Mouse (Mus musculus): Measurements from ENCODE around the gene Ncam2. TPM values are rescaled to one million over a fixed set of nuclear protein-coding genes. Genes with fewer than 3 reads are reported as not detected.
A peak's percentile ranks its signal among the peaks of the same experiment; 100 is the strongest.

Gene Ncam2
- polyA plus RNA-seq (2014; fragmentation: Nextera tagmentation; extraction: Ambion mirVana): 4.1 and 5.0 TPM in 2 replicates

GRCm38 (mm10) chr16:81200201-81201071 is at the start of gene Ncam2:
Gene Ncam2 (plus strand): TSS chr16:81200697.
- Histone ChIP-seq H3K27me3 (replicated peaks; ENCODE audit: control insufficient read depth, insufficient read depth, low read length) (no peaks in the 10 kb centered on the region), H3K27ac (replicated peaks; ENCODE audit: low read depth, low read length) (peak within 1 kb of the TSS; percentile 39; the same call in 1 of the 2 replicates), H3K4me2 (ENCODE audit: low read depth, low read length) (peak within 1 kb of the TSS; percentile 93), H3K36me3 (ENCODE audit: control insufficient read depth, insufficient read depth, low read length) (no peaks in the 10 kb centered on the region), H3K4me3 (ENCODE audit: low read depth, low read length) (peak within 1 kb of the TSS; percentile 62), H3K4me1 (ENCODE audit: control insufficient read depth, insufficient read depth, low read length) (no peaks in the 10 kb centered on the region; the same call in 1 of the 2 replicates), H3K9me3 (ENCODE audit: control insufficient read depth, low read length) (no peaks in the 10 kb centered on the region), H3K9ac (ENCODE audit: low read depth, low read length) (peak within 1 kb of the TSS; percentile 71)
- ATAC-seq (ENCODE audit: low read depth) (peak; percentile 84), DNase-seq (ENCODE audit: low spot score) (peak; percentile 82)
- WGBS: 1% methylated on average over 45 of the region's 70 CpGs

GRCm38 (mm10) chr16:81170828-81171227 is 29.7 kb upstream of the Ncam2 start:
- Histone ChIP-seq H3K27ac (replicated peaks; ENCODE audit: low read depth, low read length) (no peak overlapping the region), H3K4me3 (ENCODE audit: low read depth, low read length) (no peak overlapping the region), H3K9ac (ENCODE audit: low read depth, low read length) (no peak overlapping the region), H3K36me3 (ENCODE audit: control insufficient read depth, insufficient read depth, low read length) (no peaks in the 10 kb centered on the region), H3K4me1 (ENCODE audit: control insufficient read depth, insufficient read depth, low read length) (no peaks in the 10 kb centered on the region), H3K4me2 (ENCODE audit: low read depth, low read length) (no peak overlapping the region), H3K27me3 (replicated peaks; ENCODE audit: control insufficient read depth, insufficient read depth, low read length) (no peaks in the 10 kb centered on the region), H3K9me3 (ENCODE audit: control insufficient read depth, low read length) (no peaks in the 10 kb centered on the region)
- WGBS: 81% methylated on average over 2 of the region's 2 CpGs
- ATAC-seq (ENCODE audit: low read depth) (no peak), DNase-seq (ENCODE audit: low spot score) (no peak)

- no peak overlapping the region for H3K27ac ChIP-seq (replicated peaks; ENCODE audit: low read depth, low read length)
- no peaks in the 10 kb centered on the region for H3K4me1 ChIP-seq (ENCODE audit: control insufficient read depth, insufficient read depth, low read length)
- WGBS: 44% methylated on average over 8 of the region's 8 CpGs
- no peaks in the 10 kb centered on the region for H3K27me3 ChIP-seq (replicated peaks; ENCODE audit: control insufficient read depth, insufficient read depth, low read length)
- DNase-seq (ENCODE audit: low spot score): peak; percentile 88
- no peak overlapping the region for H3K9ac ChIP-seq (ENCODE audit: low read depth, low read length)
- H3K9me3 ChIP-seq (ENCODE audit: control insufficient read depth, low read length): no peaks in the 10 kb centered on the region
- H3K4me2 ChIP-seq (ENCODE audit: low read depth, low read length): no peak overlapping the region
- ATAC-seq (ENCODE audit: low read depth): no peak
- no peaks in the 10 kb centered on the region for H3K36me3 ChIP-seq (ENCODE audit: control insufficient read depth, insufficient read depth, low read length)
- H3K4me3 ChIP-seq (ENCODE audit: low read depth, low read length): no peak overlapping the region
These were observed 25.1 kb upstream of the Ncam2 start for GRCm38 (mm10) chr16:81175302-81175943.

GRCm38 (mm10) chr16:81179801-81180200 is 20.7 kb upstream of the Ncam2 start:
- H3K9me3 ChIP-seq (ENCODE audit: control insufficient read depth, low read length): no peaks in the 10 kb centered on the region
- H3K27ac ChIP-seq (replicated peaks; ENCODE audit: low read depth, low read length): no peak overlapping the region
- H3K36me3 ChIP-seq (ENCODE audit: control insufficient read depth, insufficient read depth, low read length): no peaks in the 10 kb centered on the region
- no peaks in the 10 kb centered on the region for H3K4me1 ChIP-seq (ENCODE audit: control insufficient read depth, insufficient read depth, low read length)
- no peak overlapping the region for H3K9ac ChIP-seq (ENCODE audit: low read depth, low read length)
- no peak for DNase-seq (ENCODE audit: low spot score)
- no peak overlapping the region for H3K4me3 ChIP-seq (ENCODE audit: low read depth, low read length)
- H3K4me2 ChIP-seq (ENCODE audit: low read depth, low read length): no peak overlapping the region
- ATAC-seq (ENCODE audit: low read depth): no peak
- H3K27me3 ChIP-seq (replicated peaks; ENCODE audit: control insufficient read depth, insufficient read depth, low read length): no peaks in the 10 kb centered on the region
- whole genome bisulfite sequencing: 89% methylated on average over 5 of the region's 5 CpGs

GRCm38 (mm10) chr16:81187579-81188179 is 12.8 kb upstream of the Ncam2 start:
- Histone ChIP-seq H3K36me3 (ENCODE audit: control insufficient read depth, insufficient read depth, low read length) (no peaks in the 10 kb centered on the region), H3K27me3 (replicated peaks; ENCODE audit: control insufficient read depth, insufficient read depth, low read length) (no peaks in the 10 kb centered on the region), H3K9ac (ENCODE audit: low read depth, low read length) (no peak overlapping the region), H3K4me1 (ENCODE audit: control insufficient read depth, insufficient read depth, low read length) (no peaks in the 10 kb centered on the region), H3K27ac (replicated peaks; ENCODE audit: low read depth, low read length) (no peak overlapping the region), H3K9me3 (ENCODE audit: control insufficient read depth, low read length) (no peaks in the 10 kb centered on the region), H3K4me3 (ENCODE audit: low read depth, low read length) (no peak overlapping the region), H3K4me2 (ENCODE audit: low read depth, low read length) (no peak overlapping the region)
- DNase-seq (ENCODE audit: low spot score) (no peak), ATAC-seq (ENCODE audit: low read depth) (no peak)
- 78% methylated on average over 16 of the region's 16 CpGs for WGBS

- Histone ChIP-seq H3K27me3 (replicated peaks; ENCODE audit: control insufficient read depth, insufficient read depth, low read length) (no peaks in the 10 kb centered on the region), H3K27ac (replicated peaks; ENCODE audit: low read depth, low read length) (no peak overlapping the region), H3K9me3 (ENCODE audit: control insufficient read depth, low read length) (no peaks in the 10 kb centered on the region), H3K4me3 (ENCODE audit: low read depth, low read length) (no peak overlapping the region), H3K36me3 (ENCODE audit: control insufficient read depth, insufficient read depth, low read length) (no peaks in the 10 kb centered on the region), H3K9ac (ENCODE audit: low read depth, low read length) (no peak overlapping the region), H3K4me2 (ENCODE audit: low read depth, low read length) (no peak overlapping the region), H3K4me1 (ENCODE audit: control insufficient read depth, insufficient read depth, low read length) (no peaks in the 10 kb centered on the region)
- 88% methylated on average over 2 of the region's 2 CpGs for WGBS
- ATAC-seq (ENCODE audit: low read depth) (no peak), DNase-seq (ENCODE audit: low spot score) (no peak)
These were observed 8.9 kb upstream of the Ncam2 start for GRCm38 (mm10) chr16:81191621-81192020.

- H3K36me3 ChIP-seq (ENCODE audit: control insufficient read depth, insufficient read depth, low read length): no peaks in the 10 kb centered on the region
- H3K9ac ChIP-seq (ENCODE audit: low read depth, low read length): no peak overlapping the region
- H3K4me3 ChIP-seq (ENCODE audit: low read depth, low read length): no peak overlapping the region
- 68% methylated on average over 4 of the region's 4 CpGs for WGBS
- no peaks in the 10 kb centered on the region for H3K9me3 ChIP-seq (ENCODE audit: control insufficient read depth, low read length)
- H3K4me1 ChIP-seq (ENCODE audit: control insufficient read depth, insufficient read depth, low read length): no peaks in the 10 kb centered on the region
- DNase-seq (ENCODE audit: low spot score) (no peak), ATAC-seq (ENCODE audit: low read depth) (no peak)
- no peaks in the 10 kb centered on the region for H3K27me3 ChIP-seq (replicated peaks; ENCODE audit: control insufficient read depth, insufficient read depth, low read length)
- H3K27ac ChIP-seq (replicated peaks; ENCODE audit: low read depth, low read length): no peak overlapping the region
- H3K4me2 ChIP-seq (ENCODE audit: low read depth, low read length): no peak overlapping the region
These were observed 7.9 kb upstream of the Ncam2 start for GRCm38 (mm10) chr16:81192607-81193006.

GRCm38 (mm10) chr16:81199467-81199866 is 1.0 kb upstream of the Ncam2 start:
- Histone ChIP-seq H3K36me3 (ENCODE audit: control insufficient read depth, insufficient read depth, low read length) (no peaks in the 10 kb centered on the region), H3K4me3 (ENCODE audit: low read depth, low read length) (no peak overlapping the region), H3K9me3 (ENCODE audit: control insufficient read depth, low read length) (no peaks in the 10 kb centered on the region), H3K27me3 (replicated peaks; ENCODE audit: control insufficient read depth, insufficient read depth, low read length) (no peaks in the 10 kb centered on the region), H3K4me2 (ENCODE audit: low read depth, low read length) (no peak overlapping the region), H3K27ac (replicated peaks; ENCODE audit: low read depth, low read length) (no peak overlapping the region), H3K4me1 (ENCODE audit: control insufficient read depth, insufficient read depth, low read length) (no peaks in the 10 kb centered on the region; the same call in 1 of the 2 replicates), H3K9ac (ENCODE audit: low read depth, low read length) (no peak overlapping the region)
- ATAC-seq (ENCODE audit: low read depth) (no peak), DNase-seq (ENCODE audit: low spot score) (no peak)
- 72% methylated on average over 5 of the region's 5 CpGs for WGBS
